Mouse (Mus musculus): ENCODE data around the gene Hook2. TPM values are rescaled to one million over a fixed set of nuclear protein-coding genes. Genes with fewer than 3 reads are reported as not detected.

Hook2 gene
- total and polyA plus RNA-seq, 3 experiments: 7.1 to 24.7 (median 9.8) TPM

GRCm38 (mm10) chr8:85027516-85027855, 37.1 kb downstream of the Hook2 start:
- peak overlapping the region; percentile 100 for H3K9ac ChIP-seq (ENCODE audit: insufficient read depth, low read depth)
- H3K27me3 ChIP-seq (replicated peaks): no peaks in the 10 kb centered on the region
- no peak overlapping the region for H3K27ac ChIP-seq (ENCODE audit: insufficient read depth, low read depth)
- H3K4me3 ChIP-seq (replicated peaks in 1 of 3; ENCODE audit: low read depth in 2 of 3, low read length in 2 of 3, poor library complexity in 1 of 3): peak overlapping the region; percentile 78 to 94 (median 85)
- H3K79me2 ChIP-seq (replicated peaks; ENCODE audit: control insufficient read depth, extremely low read depth, insufficient read depth, poor library complexity, severe bottlenecking): peaks cover 46% of the 10 kb centered on the region
- peaks cover 45 to 54% of the 10 kb centered on the region in 2 experiments for H3K36me3 ChIP-seq (replicated peaks in 1 of 2; ENCODE audit: control insufficient read depth in 1 of 2, insufficient read depth in 1 of 2, low read length in 1 of 2)
- TF ChIP-seq USF1 (IDR thresholded peaks at IDR 0.05; ENCODE audit: low read depth, low read length) (no peak), HCFC1 (IDR thresholded peaks at IDR 0.05; ENCODE audit: low read depth, low read length) (no peak), EP300 (IDR thresholded peaks at IDR 0.05; ENCODE audit: low read length) (no peak)
- peak overlapping the region; percentile 95; the same call in 1 of the 2 replicates for H3K4me2 ChIP-seq (ENCODE audit: insufficient read depth, low read depth, poor library complexity, severe bottlenecking)
- H3K9me3 ChIP-seq (replicated peaks; ENCODE audit: low read length): no peaks in the 10 kb centered on the region
- dilution Hi-C loops (cut with MboI; ENCODE audit: extremely low pct_ligation_motif_present, extremely low pct_unique_long_range_greater_than_20kb, low sequenced_read_pairs): no loop called here
- H3K4me1 ChIP-seq (ENCODE audit: control insufficient read depth in 1 of 2, insufficient read depth in 2 of 2): peaks cover 10 to 48% of the 10 kb centered on the region in 2 experiments
- in situ Hi-C loops (cut with MboI; ENCODE audit: low pct_ligation_motif_present, low pct_unique_long_range_greater_than_20kb, low sequenced_read_pairs): loop anchor here (5.0 kb wide), 1 partner anchor 35 kb away; the partner anchor contains the start of gene Hook2
- no peak for DNase-seq (ENCODE audit: extremely low read depth)

DNA sequence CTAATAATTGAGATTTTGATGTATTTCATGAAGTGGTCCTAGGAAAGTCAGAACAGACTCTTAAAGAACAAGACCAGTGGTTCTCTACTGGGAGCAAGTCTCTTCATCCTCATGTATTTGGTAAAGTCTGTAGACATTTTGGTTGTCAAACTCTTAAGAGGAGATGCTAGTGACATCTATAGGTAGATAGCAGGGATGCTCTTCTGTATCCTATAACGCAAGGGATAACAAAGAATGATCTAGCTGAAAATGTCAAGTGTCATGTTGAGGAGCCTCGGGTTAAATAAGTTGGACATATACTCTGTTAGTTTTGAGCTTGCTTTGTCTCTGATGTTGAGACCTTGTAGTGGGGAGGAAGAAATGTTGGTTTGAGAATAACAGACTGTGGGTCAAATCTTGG, 37.5 kb downstream of the Hook2 start:
- Histone ChIP-seq H3K4me3 (replicated peaks in 1 of 3; ENCODE audit: low read depth in 2 of 3, low read length in 2 of 3, poor library complexity in 1 of 3) (peak overlapping the region; percentile 78 to 94 (median 85)), H3K36me3 (replicated peaks in 1 of 2; ENCODE audit: control insufficient read depth in 1 of 2, insufficient read depth in 1 of 2, low read length in 1 of 2) (peaks cover 46 to 56% of the 10 kb centered on the region in 2 experiments), H3K4me1 (ENCODE audit: control insufficient read depth in 1 of 2, insufficient read depth in 2 of 2) (peaks cover 10 to 49% of the 10 kb centered on the region in 2 experiments), H3K27me3 (replicated peaks) (no peaks in the 10 kb centered on the region), H3K9me3 (replicated peaks; ENCODE audit: low read length) (no peaks in the 10 kb centered on the region), H3K79me2 (replicated peaks; ENCODE audit: control insufficient read depth, extremely low read depth, insufficient read depth, poor library complexity, severe bottlenecking) (peaks cover 46% of the 10 kb centered on the region), H3K9ac (ENCODE audit: insufficient read depth, low read depth) (peak overlapping the region; percentile 100), H3K27ac (ENCODE audit: insufficient read depth, low read depth) (no peak overlapping the region), H3K4me2 (ENCODE audit: insufficient read depth, low read depth, poor library complexity, severe bottlenecking) (peak overlapping the region; percentile 95)
- in situ Hi-C loops (cut with MboI; ENCODE audit: low pct_ligation_motif_present, low pct_unique_long_range_greater_than_20kb, low sequenced_read_pairs): loop anchor here (5.0 kb wide), 1 partner anchor 36 kb away; the partner anchor contains the start of gene Hook2
- DNase-seq (ENCODE audit: extremely low read depth): no peak
- TF ChIP-seq CTCF (conservative IDR thresholded peaks at IDR 0.05 in 1 of 2, IDR thresholded peaks at IDR 0.05 in 1 of 2; ENCODE audit: low read depth in 2 of 2, low read length in 2 of 2): peak in 1 of 2 experiments; percentile 46; a peak in 2 of 4 replicates
- TF ChIP-seq RAD21 (IDR thresholded peaks at IDR 0.05; ENCODE audit: low read depth, low read length): peak; percentile 14; the same call in 1 of the 2 replicates
- TF ChIP-seq MAZ (IDR thresholded peaks at IDR 0.05; ENCODE audit: low read depth, low read length): no peak
- no peak for TF ChIP-seq USF1 (IDR thresholded peaks at IDR 0.05; ENCODE audit: low read depth, low read length)
- TF ChIP-seq UBTF (IDR thresholded peaks at IDR 0.05; ENCODE audit: low read depth, low read length): no peak
- TF ChIP-seq MAX (IDR thresholded peaks at IDR 0.05; ENCODE audit: low read length): 0 out of 2 replicates have a peak, but pooled peaks have one; percentile 36
- TF ChIP-seq SIN3A (IDR thresholded peaks at IDR 0.05; ENCODE audit: low read length): peak; percentile 84
- 0 out of 2 replicates have a peak, but pooled peaks have one; percentile 34 for TF ChIP-seq MXI1 (IDR thresholded peaks at IDR 0.05; ENCODE audit: low read depth, low read length)
- dilution Hi-C loops (cut with MboI; ENCODE audit: extremely low pct_ligation_motif_present, extremely low pct_unique_long_range_greater_than_20kb, low sequenced_read_pairs): no loop called here

DNA sequence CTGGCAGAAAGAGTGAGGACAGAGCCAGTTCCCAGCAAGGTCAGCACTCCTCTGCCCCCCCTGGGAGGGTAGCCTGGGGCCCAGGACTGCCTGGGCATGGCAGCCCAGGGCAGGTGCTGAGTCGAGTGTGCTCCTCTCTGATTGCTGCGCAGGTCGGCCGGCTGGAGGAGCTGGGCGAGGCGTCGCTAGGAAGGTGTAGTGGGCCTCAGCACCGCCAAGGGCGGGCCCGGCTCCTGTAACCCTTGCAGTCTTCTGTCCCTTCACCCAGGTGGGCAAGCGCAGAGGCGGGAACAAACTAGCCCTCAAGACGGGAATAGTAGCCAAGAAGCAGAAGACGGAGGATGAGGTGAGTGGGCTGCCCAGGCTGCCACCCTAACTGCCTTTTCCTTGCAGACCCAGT, 38.9 kb downstream of the Hook2 start:
- H3K9me3 ChIP-seq (replicated peaks; ENCODE audit: low read length): no peaks in the 10 kb centered on the region
- H3K79me2 ChIP-seq (replicated peaks; ENCODE audit: control insufficient read depth, extremely low read depth, insufficient read depth, poor library complexity, severe bottlenecking): peaks cover 43% of the 10 kb centered on the region
- no peak overlapping the region for H3K4me3 ChIP-seq (replicated peaks in 1 of 3; ENCODE audit: low read depth in 2 of 3, low read length in 2 of 3, poor library complexity in 1 of 3)
- no peak overlapping the region for H3K27ac ChIP-seq (ENCODE audit: insufficient read depth, low read depth)
- H3K27me3 ChIP-seq (replicated peaks): no peaks in the 10 kb centered on the region
- DNase-seq (ENCODE audit: extremely low read depth): no peak
- peaks cover 39 to 53% of the 10 kb centered on the region in 2 experiments for H3K36me3 ChIP-seq (replicated peaks in 1 of 2; ENCODE audit: control insufficient read depth in 1 of 2, insufficient read depth in 1 of 2, low read length in 1 of 2)
- in situ Hi-C loops (cut with MboI; ENCODE audit: low pct_ligation_motif_present, low pct_unique_long_range_greater_than_20kb, low sequenced_read_pairs) (loop anchor here (5.0 kb wide), 1 partner anchor 37 kb away; the partner anchor contains the start of gene Hook2), dilution Hi-C loops (cut with MboI; ENCODE audit: extremely low pct_ligation_motif_present, extremely low pct_unique_long_range_greater_than_20kb, low sequenced_read_pairs) (no loop called here)
- no peak for TF ChIP-seq E2F4 (IDR thresholded peaks at IDR 0.05; ENCODE audit: insufficient replicate concordance, low read depth, low read length)
- TF ChIP-seq USF1 (IDR thresholded peaks at IDR 0.05; ENCODE audit: low read depth, low read length): no peak
- TF ChIP-seq MAZ (IDR thresholded peaks at IDR 0.05; ENCODE audit: low read depth, low read length): no peak
- no peak for TF ChIP-seq NRF1 (IDR thresholded peaks at IDR 0.05; ENCODE audit: low read depth, low read length)
- no peak for TF ChIP-seq MYC (IDR thresholded peaks at IDR 0.05; ENCODE audit: low read depth, low read length)
- TF ChIP-seq SIN3A (IDR thresholded peaks at IDR 0.05; ENCODE audit: low read length): no peak
- TF ChIP-seq USF2 (conservative IDR thresholded peaks at IDR 0.05; ENCODE audit: low read depth, low read length): no peak
- TF ChIP-seq MAFK (IDR thresholded peaks at IDR 0.05; ENCODE audit: insufficient replicate concordance, low read length): no peak
- no peak for TF ChIP-seq HCFC1 (IDR thresholded peaks at IDR 0.05; ENCODE audit: low read depth, low read length)
- no peak for TF ChIP-seq ELF1 (IDR thresholded peaks at IDR 0.05; ENCODE audit: low read depth, low read length)
- no peak for TF ChIP-seq JUN (IDR thresholded peaks at IDR 0.05; ENCODE audit: insufficient read depth, low read depth, low read length)
- no peak for TF ChIP-seq IRF4 (IDR thresholded peaks at IDR 0.05; ENCODE audit: low read depth, low read length)
- TF ChIP-seq MEF2A (IDR thresholded peaks at IDR 0.05; ENCODE audit: borderline replicate concordance, low read depth, low read length): no peak
- no peak for TF ChIP-seq ZC3H11A (IDR thresholded peaks at IDR 0.05; ENCODE audit: low read depth, low read length)
- TF ChIP-seq POLR2A (IDR thresholded peaks at IDR 0.05; ENCODE audit: low read depth, low read length): no peak
- no peak for TF ChIP-seq TBP (conservative IDR thresholded peaks at IDR 0.05; ENCODE audit: low read depth, low read length)
- no peak for TF ChIP-seq ZMIZ1 (IDR thresholded peaks at IDR 0.05; ENCODE audit: low read depth, low read length)
- H3K4me2 ChIP-seq (ENCODE audit: insufficient read depth, low read depth, poor library complexity, severe bottlenecking): no peak overlapping the region; the same call in 1 of the 2 replicates
- H3K9ac ChIP-seq (ENCODE audit: insufficient read depth, low read depth): no peak overlapping the region
- peaks cover 7 to 50% of the 10 kb centered on the region in 2 experiments for H3K4me1 ChIP-seq (ENCODE audit: control insufficient read depth in 1 of 2, insufficient read depth in 2 of 2)
